Mouse (Mus musculus) ES-Bruce4 (cell line): ENCODE data around the gene Cdh26.

ENCODE experiments used
- CTCF ChIP-seq: IDR thresholded peaks from one replicate; pipeline ENCODE4 v1.8.1; 2011; ENCODE audit warnings: low read depth, low read length
- EP300 ChIP-seq: IDR thresholded peaks from 2 replicates; pipeline ENCODE4 v1.6.1; 2011; ENCODE audit warnings: low read depth, low read length; ENCODE audit not compliant: insufficient read depth
- POLR2A ChIP-seq: IDR thresholded peaks from one replicate; pipeline ENCODE4 v1.8.1; 2011; ENCODE audit warnings: low read length; ENCODE audit not compliant: insufficient read depth

- TF ChIP-seq CTCF = no peak
- TF ChIP-seq POLR2A = no peak
- no peak for TF ChIP-seq EP300
Measured at GRCm38 (mm10) chr2:178416970-178417369, 13.4 kb upstream of the Cdh26 start.
